Mouse (Mus musculus): Measurements from ENCODE around the gene Slc16a9. TPM values are rescaled to one million over a fixed set of nuclear protein-coding genes. Genes with fewer than 3 reads are reported as not detected.

Gene Slc16a9
- total RNA-seq, 2 experiments from 2014 or later = 2.0 to 2.8 TPM

GRCm38 (mm10) chr10:70301190-70301589 is 56.3 kb downstream of the Slc16a9 start:
- DNase-seq = no peak

- no peak for DNase-seq
Measured at GRCm38 (mm10) chr10:70303203-70303602, 58.3 kb downstream of the Slc16a9 start.

GRCm38 (mm10) chr10:70305683-70306082 is 60.8 kb downstream of the Slc16a9 start:
- no peak for DNase-seq

GRCm38 (mm10) chr10:70309416-70309815 is 64.5 kb downstream of the Slc16a9 start:
- no peak for DNase-seq

GRCm38 (mm10) chr10:70310646-70311045 is 65.7 kb downstream of the Slc16a9 start:
- DNase-seq = no peak

GRCm38 (mm10) chr10:70315895-70316294 is 71.0 kb downstream of the Slc16a9 start:
- no peak for DNase-seq

- DNase-seq = no peak
Measured at GRCm38 (mm10) chr10:70316856-70317255, 72.0 kb downstream of the Slc16a9 start.

- DNase-seq = no peak
Measured at GRCm38 (mm10) chr10:70317394-70317965, 72.6 kb downstream of the Slc16a9 start.

GRCm38 (mm10) chr10:70318630-70319029 is 73.7 kb downstream of the Slc16a9 start:
- DNase-seq = peak; percentile 60

- DNase-seq = no peak
Measured at GRCm38 (mm10) chr10:70325518-70325917, 80.6 kb downstream of the Slc16a9 start.

GRCm38 (mm10) chr10:70327331-70327730 is 82.4 kb downstream of the Slc16a9 start:
- DNase-seq = no peak

GRCm38 (mm10) chr10:70328139-70328538 is 83.2 kb downstream of the Slc16a9 start:
- DNase-seq = no peak

Other genes starting within 250 kb of the Slc16a9 start
- 10 to 100 TPM; 46.9 to 56.7 TPM for gene Ccdc6, start 148.0 kb upstream of the Slc16a9 start, total RNA-seq (2021)
- 1 to 10 TPM; 2.8 to 9.8 TPM for gene Mrln, start 40.4 kb upstream of the Slc16a9 start, total RNA-seq (2021)
- 10 to 100 TPM; 13.2 to 16.2 TPM for gene Fam13c, start 195.4 kb downstream of the Slc16a9 start, total RNA-seq (2021)